Mouse (Mus musculus): ENCODE measurements at regions not wholly inside any gene's neighbourhood (a gene's known extent, or its start where the extent isn't known, plus 50 kb on each side); places are given as distances from the start of the nearest gene placed in this dataset.
"Not testable (repeated sequence)": the region's sequence is repeated elsewhere in the genome, so short reads cannot be mapped to it uniquely, and the experiment has no call there.

GRCm38 (mm10) chr6:107218721-107219120 is 310.8 kb upstream of the Lrrn1 start:
- H3K4me3 ChIP-seq (ENCODE audit: insufficient read depth, poor library complexity, severe bottlenecking) = no peak overlapping the region
- H3K79me2 ChIP-seq (ENCODE audit: control insufficient read depth, insufficient read depth) = no peaks in the 10 kb centered on the region
- no peak for TF ChIP-seq MYOD1 (IDR thresholded peaks at IDR 0.05; ENCODE audit: control insufficient read depth, insufficient read length, low read depth)
- no peak for TF ChIP-seq MYOG (IDR thresholded peaks at IDR 0.05; ENCODE audit: control insufficient read depth, extremely low read depth, insufficient read length)
- no peak for TF ChIP-seq MAX (IDR thresholded peaks at IDR 0.05)
- TF ChIP-seq USF1 (IDR thresholded peaks at IDR 0.05; ENCODE audit: low read depth) = no peak
- no peak for TF ChIP-seq CEBPB (IDR thresholded peaks at IDR 0.05; ENCODE audit: low read depth)
- TF ChIP-seq FOSL1 (IDR thresholded peaks at IDR 0.05; ENCODE audit: insufficient read depth, low read length, poor library complexity, severe bottlenecking) = no peak
- TF ChIP-seq CTCF (IDR thresholded peaks at IDR 0.05; ENCODE audit: control insufficient read depth, insufficient read depth, insufficient read length) = no peak
- H3ac ChIP-seq (ENCODE audit: control insufficient read depth, insufficient read length, low read depth) = no peak overlapping the region
- H3K36me3 ChIP-seq (ENCODE audit: control insufficient read depth, insufficient read depth) = no peaks in the 10 kb centered on the region
- H3K79me3 ChIP-seq (ENCODE audit: low read depth) = no peaks in the 10 kb centered on the region
- H3K27me3 ChIP-seq (ENCODE audit: control insufficient read depth, insufficient read depth, insufficient read length) = no peaks in the 10 kb centered on the region

GRCm38 (mm10) chr6:107222602-107223001 is 307.0 kb upstream of the Lrrn1 start:
- no peaks in the 10 kb centered on the region for H3K79me3 ChIP-seq (ENCODE audit: low read depth)
- H3ac ChIP-seq (ENCODE audit: control insufficient read depth, insufficient read length, low read depth) = no peak overlapping the region
- TF ChIP-seq CTCF (IDR thresholded peaks at IDR 0.05; ENCODE audit: control insufficient read depth, insufficient read depth, insufficient read length) (no peak), MYOG (IDR thresholded peaks at IDR 0.05; ENCODE audit: control insufficient read depth, extremely low read depth, insufficient read length) (no peak), CEBPB (IDR thresholded peaks at IDR 0.05; ENCODE audit: low read depth) (no peak), FOSL1 (IDR thresholded peaks at IDR 0.05; ENCODE audit: insufficient read depth, low read length, poor library complexity, severe bottlenecking) (no peak), USF1 (IDR thresholded peaks at IDR 0.05; ENCODE audit: low read depth) (no peak), MYOD1 (IDR thresholded peaks at IDR 0.05; ENCODE audit: control insufficient read depth, insufficient read length, low read depth) (no peak), MAX (IDR thresholded peaks at IDR 0.05) (no peak)
- no peaks in the 10 kb centered on the region for H3K36me3 ChIP-seq (ENCODE audit: control insufficient read depth, insufficient read depth)
- H3K79me2 ChIP-seq (ENCODE audit: control insufficient read depth, insufficient read depth) = no peaks in the 10 kb centered on the region
- H3K4me3 ChIP-seq (ENCODE audit: insufficient read depth, poor library complexity, severe bottlenecking) = no peak overlapping the region
- H3K27me3 ChIP-seq (ENCODE audit: control insufficient read depth, insufficient read depth, insufficient read length) = no peaks in the 10 kb centered on the region

GRCm38 (mm10) chr6:107229843-107230242 is 299.7 kb upstream of the Lrrn1 start:
- not testable (repeated sequence) for H3ac ChIP-seq (ENCODE audit: control insufficient read depth, insufficient read length, low read depth); H3K4me3 ChIP-seq (ENCODE audit: insufficient read depth, poor library complexity, severe bottlenecking); H3K36me3 ChIP-seq (ENCODE audit: control insufficient read depth, insufficient read depth); H3K79me3 ChIP-seq (ENCODE audit: low read depth); H3K27me3 ChIP-seq (ENCODE audit: control insufficient read depth, insufficient read depth, insufficient read length); H3K79me2 ChIP-seq (ENCODE audit: control insufficient read depth, insufficient read depth)

- no peak overlapping the region for H3K4me3 ChIP-seq (ENCODE audit: insufficient read depth, poor library complexity, severe bottlenecking)
- no peaks in the 10 kb centered on the region for H3K79me2 ChIP-seq (ENCODE audit: control insufficient read depth, insufficient read depth)
- TF ChIP-seq CTCF (IDR thresholded peaks at IDR 0.05; ENCODE audit: control insufficient read depth, insufficient read depth, insufficient read length) (no peak), MYOG (IDR thresholded peaks at IDR 0.05; ENCODE audit: control insufficient read depth, extremely low read depth, insufficient read length) (no peak), FOSL1 (IDR thresholded peaks at IDR 0.05; ENCODE audit: insufficient read depth, low read length, poor library complexity, severe bottlenecking) (no peak), CEBPB (IDR thresholded peaks at IDR 0.05; ENCODE audit: low read depth) (no peak), MAX (IDR thresholded peaks at IDR 0.05) (no peak), USF1 (IDR thresholded peaks at IDR 0.05; ENCODE audit: low read depth) (no peak), MYOD1 (IDR thresholded peaks at IDR 0.05; ENCODE audit: control insufficient read depth, insufficient read length, low read depth) (no peak)
- H3K79me3 ChIP-seq (ENCODE audit: low read depth) = no peaks in the 10 kb centered on the region
- no peaks in the 10 kb centered on the region for H3K27me3 ChIP-seq (ENCODE audit: control insufficient read depth, insufficient read depth, insufficient read length)
- H3ac ChIP-seq (ENCODE audit: control insufficient read depth, insufficient read length, low read depth) = no peak overlapping the region
- no peaks in the 10 kb centered on the region for H3K36me3 ChIP-seq (ENCODE audit: control insufficient read depth, insufficient read depth)
These were observed 291.9 kb upstream of the Lrrn1 start for GRCm38 (mm10) chr6:107237692-107238091.

- no peak overlapping the region for H3ac ChIP-seq (ENCODE audit: control insufficient read depth, insufficient read length, low read depth)
- no peaks in the 10 kb centered on the region for H3K79me3 ChIP-seq (ENCODE audit: low read depth)
- TF ChIP-seq CEBPB (IDR thresholded peaks at IDR 0.05; ENCODE audit: low read depth) (no peak), MYOD1 (IDR thresholded peaks at IDR 0.05; ENCODE audit: control insufficient read depth, insufficient read length, low read depth) (no peak), FOSL1 (IDR thresholded peaks at IDR 0.05; ENCODE audit: insufficient read depth, low read length, poor library complexity, severe bottlenecking) (no peak), CTCF (IDR thresholded peaks at IDR 0.05; ENCODE audit: control insufficient read depth, insufficient read depth, insufficient read length) (no peak), USF1 (IDR thresholded peaks at IDR 0.05; ENCODE audit: low read depth) (no peak), MYOG (IDR thresholded peaks at IDR 0.05; ENCODE audit: control insufficient read depth, extremely low read depth, insufficient read length) (no peak), MAX (IDR thresholded peaks at IDR 0.05) (no peak)
- H3K79me2 ChIP-seq (ENCODE audit: control insufficient read depth, insufficient read depth) = no peaks in the 10 kb centered on the region
- H3K27me3 ChIP-seq (ENCODE audit: control insufficient read depth, insufficient read depth, insufficient read length) = no peaks in the 10 kb centered on the region
- no peaks in the 10 kb centered on the region for H3K36me3 ChIP-seq (ENCODE audit: control insufficient read depth, insufficient read depth)
- no peak overlapping the region for H3K4me3 ChIP-seq (ENCODE audit: insufficient read depth, poor library complexity, severe bottlenecking)
These were observed 285.6 kb upstream of the Lrrn1 start for GRCm38 (mm10) chr6:107243981-107244380.

GRCm38 (mm10) chr6:107280348-107280747 is 249.2 kb upstream of the Lrrn1 start:
- H3K79me3 ChIP-seq (ENCODE audit: low read depth) = no peaks in the 10 kb centered on the region
- no peak overlapping the region for H3K4me3 ChIP-seq (ENCODE audit: insufficient read depth, poor library complexity, severe bottlenecking)
- H3K27me3 ChIP-seq (ENCODE audit: control insufficient read depth, insufficient read depth, insufficient read length) = no peaks in the 10 kb centered on the region
- H3ac ChIP-seq (ENCODE audit: control insufficient read depth, insufficient read length, low read depth) = no peak overlapping the region
- H3K79me2 ChIP-seq (ENCODE audit: control insufficient read depth, insufficient read depth) = no peaks in the 10 kb centered on the region
- TF ChIP-seq MYOD1 (IDR thresholded peaks at IDR 0.05; ENCODE audit: control insufficient read depth, insufficient read length, low read depth) (no peak), MAX (IDR thresholded peaks at IDR 0.05) (no peak), CEBPB (IDR thresholded peaks at IDR 0.05; ENCODE audit: low read depth) (no peak), FOSL1 (IDR thresholded peaks at IDR 0.05; ENCODE audit: insufficient read depth, low read length, poor library complexity, severe bottlenecking) (no peak), USF1 (IDR thresholded peaks at IDR 0.05; ENCODE audit: low read depth) (no peak), CTCF (IDR thresholded peaks at IDR 0.05; ENCODE audit: control insufficient read depth, insufficient read depth, insufficient read length) (no peak), MYOG (IDR thresholded peaks at IDR 0.05; ENCODE audit: control insufficient read depth, extremely low read depth, insufficient read length) (no peak)
- H3K36me3 ChIP-seq (ENCODE audit: control insufficient read depth, insufficient read depth) = no peaks in the 10 kb centered on the region

Data from C2C12 (cell line).